Mouse (Mus musculus) liver, embryonic 12.5 days (tissue): ENCODE results near the gene Dnajc8. TPM values are rescaled to one million over a fixed set of nuclear protein-coding genes. Genes with fewer than 3 reads are reported as not detected.

Experiments used
- ATAC-seq: fragments of 200-750 bp; cut with Nextera tagmentation; 2 replicates; pipeline ENCODE4 v1.8.0; 2017; ENCODE audit warnings: moderate number of reproducible peaks, mild to moderate bottlenecking, moderate library complexity
- H3K27ac ChIP-seq: fragments of 300-500 bp; sonication (generic); 2 replicates; pipeline ENCODE4 v1.5.1; 2016; ENCODE audit warnings: mild to moderate bottlenecking
- H3K27me3 ChIP-seq: fragments of 300-500 bp; sonication (generic); replicated peaks from 2 replicates; pipeline ENCODE4 v1.6.1; 2016; ENCODE audit warnings: mild to moderate bottlenecking, moderate library complexity
- H3K36me3 ChIP-seq: fragments of 300-500 bp; sonication (generic); 2 replicates; pipeline ENCODE4 v1.6.1; 2016; ENCODE audit warnings: mild to moderate bottlenecking, moderate library complexity
- H3K4me1 ChIP-seq: fragments of 300-500 bp; sonication (generic); 2 replicates; pipeline ENCODE4 v1.6.1; 2016
- H3K4me2 ChIP-seq: fragments of 300-500 bp; sonication (generic); 2 replicates; pipeline ENCODE4 v1.6.1; 2016; ENCODE audit warnings: mild to moderate bottlenecking, moderate library complexity
- H3K4me3 ChIP-seq: fragments of 300-500 bp; sonication (generic); 2 replicates; pipeline ENCODE4 v1.5.1; 2016; ENCODE audit warnings: mild to moderate bottlenecking, moderate library complexity
- H3K9ac ChIP-seq: fragments of 300-500 bp; sonication (generic); 2 replicates; pipeline ENCODE4 v1.6.1; 2016; ENCODE audit warnings: mild to moderate bottlenecking, moderate library complexity
- H3K9me3 ChIP-seq: fragments of 300-500 bp; sonication (generic); replicated peaks from 2 replicates; pipeline ENCODE4 v1.6.1; 2016; ENCODE audit warnings: mild to moderate bottlenecking, moderate library complexity
- WGBS: fragments of 180-500 bp; shearing (Covaris S2); methylation state at CpG from one replicate; pipeline ENCODE4 v1.1.7; 2016; ENCODE audit not compliant: insufficient replicate concordance; 5-methylcytosine and 5-hydroxymethylcytosine counted together
- polyA plus RNA-seq: library from polyadenylated mRNA; unstranded; fragments of >200 nt; fragmentation: Nextera tagmentation; extraction: Ambion mirVana; gene quantifications from 2 replicates; pipeline ENCODE4 v1.2.1, GENCODE M21; 2016

Gene Dnajc8
- 143 and 148 TPM in 2 replicates for polyA plus RNA-seq

DNA sequence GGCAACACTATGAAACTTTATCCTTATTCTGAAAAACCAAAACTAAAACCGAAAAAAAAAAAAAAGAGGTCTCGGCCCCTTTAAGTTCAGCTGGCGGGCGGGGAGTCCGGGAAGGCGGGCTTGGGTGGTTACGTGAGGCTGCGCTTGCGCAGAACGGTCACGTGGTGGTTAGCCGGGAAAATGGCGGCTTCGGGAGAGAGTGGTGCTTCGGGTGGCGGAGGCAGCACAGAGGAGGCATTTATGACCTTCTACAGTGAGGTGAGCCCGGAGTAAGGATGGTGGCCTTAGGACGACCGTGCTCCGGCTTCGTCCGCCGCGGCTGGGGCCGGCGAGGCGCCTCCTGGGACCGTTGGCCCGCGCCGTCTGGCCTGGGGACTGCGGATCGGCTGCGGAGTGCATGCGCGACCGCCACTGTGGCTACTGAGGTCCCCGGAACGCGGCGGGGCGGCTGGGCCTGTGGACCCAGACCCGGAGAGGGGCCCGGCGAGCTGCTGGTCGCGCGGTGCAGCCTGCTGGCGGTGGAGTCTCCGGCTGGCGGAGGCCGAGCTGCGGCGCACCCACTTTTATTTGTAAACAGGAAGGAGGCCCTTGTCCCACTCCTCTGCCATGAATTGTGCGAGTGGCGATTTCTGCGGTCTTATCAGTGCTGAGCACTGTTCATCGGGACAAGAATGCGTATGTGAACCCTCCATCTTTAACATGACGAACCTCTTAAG is at the start of gene Dnajc8:
TSS of gene Dnajc8 (plus strand) at position 145 of the 716 bp plus-strand sequence.
- Histone ChIP-seq H3K9me3 (no peaks in the 10 kb centered on the region), H3K36me3 (peaks cover 51% of the 10 kb centered on the region), H3K27me3 (no peaks in the 10 kb centered on the region), H3K4me2 (peak within 1 kb of the TSS; percentile 88), H3K27ac (peak within 1 kb of the TSS; percentile 99), H3K4me1 (peaks cover 63% of the 10 kb centered on the region), H3K9ac (peak within 1 kb of the TSS; percentile 97), H3K4me3 (peak within 1 kb of the TSS; percentile 97)
- under 1% methylated on average over 55 of the region's 60 CpGs for WGBS
- peak; percentile 63 for ATAC-seq

DNA sequence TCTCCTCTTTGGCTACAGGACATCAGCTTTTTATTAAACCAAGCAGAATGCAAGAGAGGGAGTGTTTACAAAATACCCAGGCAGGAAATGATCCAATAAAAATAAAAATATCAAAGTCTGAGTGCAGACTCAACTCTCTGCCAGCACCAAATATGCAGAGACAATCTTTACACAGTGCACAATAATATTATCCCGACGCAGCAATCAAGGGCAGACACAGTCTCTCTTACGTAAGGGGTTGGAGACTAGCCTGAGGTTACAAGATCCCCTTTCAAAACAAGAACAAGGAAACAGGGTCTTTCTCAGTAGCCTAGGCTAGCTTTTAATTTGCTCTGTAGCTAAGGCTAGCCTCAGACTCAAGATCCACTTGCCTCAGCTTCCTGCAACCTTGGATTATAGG is 46.8 kb upstream of the Dnajc8 start:
- no peaks in the 10 kb centered on the region for H3K9me3 ChIP-seq
- H3K4me1 ChIP-seq, result peaks cover 17% of the 10 kb centered on the region
- ATAC-seq, result no peak
- H3K4me2 ChIP-seq, result no peak overlapping the region
- no peak overlapping the region for H3K27ac ChIP-seq
- H3K36me3 ChIP-seq, result peaks cover 15% of the 10 kb centered on the region
- 86% methylated on average over 3 of the region's 3 CpGs for WGBS
- H3K4me3 ChIP-seq, result no peak overlapping the region
- H3K9ac ChIP-seq, result no peak overlapping the region
- no peaks in the 10 kb centered on the region for H3K27me3 ChIP-seq

DNA sequence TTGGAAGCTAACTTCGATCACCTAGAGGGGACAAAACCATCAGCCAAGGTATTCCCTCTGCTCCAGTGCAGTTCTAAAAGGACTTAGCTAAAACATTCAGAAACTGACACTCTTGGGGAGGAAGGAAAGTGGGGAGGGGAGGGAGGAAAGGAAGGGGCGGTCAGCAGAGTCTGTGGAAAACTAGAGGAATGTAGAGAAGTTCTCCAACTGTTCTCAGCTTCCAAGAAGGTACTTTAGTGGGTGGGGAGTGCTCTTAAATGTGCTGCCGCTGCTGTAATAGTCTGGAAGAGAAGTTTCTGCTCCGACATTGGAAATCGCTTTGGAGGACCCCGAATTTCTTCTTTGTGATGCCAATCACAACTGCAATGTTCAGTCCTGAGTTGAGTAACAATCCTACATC is 46.4 kb upstream of the Dnajc8 start:
- ATAC-seq, result no peak
- 83% methylated on average over 6 of the region's 6 CpGs for WGBS
- H3K4me3 ChIP-seq, result no peak overlapping the region
- no peak overlapping the region for H3K9ac ChIP-seq
- no peaks in the 10 kb centered on the region for H3K9me3 ChIP-seq
- no peak overlapping the region for H3K27ac ChIP-seq
- H3K4me2 ChIP-seq, result no peak overlapping the region
- peaks cover 17% of the 10 kb centered on the region for H3K4me1 ChIP-seq
- peaks cover 20% of the 10 kb centered on the region for H3K36me3 ChIP-seq
- no peaks in the 10 kb centered on the region for H3K27me3 ChIP-seq

DNA sequence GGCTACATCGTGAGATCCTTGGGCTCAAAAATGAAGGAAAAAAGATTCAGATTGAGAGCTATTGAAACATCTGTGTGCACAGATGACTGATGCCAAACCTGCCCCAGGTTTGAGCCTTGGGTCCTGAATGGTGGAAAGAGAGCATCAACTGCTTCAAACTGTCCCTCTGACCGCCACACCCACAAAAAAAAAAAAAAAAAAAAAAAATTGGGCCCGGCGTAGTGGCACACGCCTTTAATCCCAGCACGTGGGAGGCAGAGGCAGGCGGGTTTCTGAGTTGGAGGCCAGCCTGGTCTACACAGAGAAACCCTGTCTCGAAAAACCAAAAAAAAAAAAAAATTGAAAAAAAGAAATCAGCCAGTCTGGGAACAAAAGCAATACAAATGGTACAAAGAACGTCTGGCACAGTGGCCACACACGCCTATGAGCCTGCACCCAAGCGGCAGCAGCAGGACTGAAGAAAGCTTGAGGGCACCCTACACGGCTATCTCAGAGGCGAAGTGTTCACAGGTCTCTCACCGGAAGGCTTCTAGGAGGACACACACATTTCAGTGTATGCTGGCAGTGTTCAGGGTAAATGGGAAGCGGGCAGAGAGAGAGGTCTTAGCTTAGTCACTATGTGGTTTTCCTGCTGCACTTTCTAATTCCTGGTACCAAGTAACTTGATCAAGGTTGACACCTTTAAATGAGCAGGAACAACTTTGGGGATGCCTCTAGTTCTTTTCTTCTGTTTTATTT is 44.9 kb upstream of the Dnajc8 start:
- H3K36me3 ChIP-seq, result peaks cover 33% of the 10 kb centered on the region
- no peak overlapping the region for H3K27ac ChIP-seq
- H3K4me2 ChIP-seq, result no peak overlapping the region
- no peaks in the 10 kb centered on the region for H3K9me3 ChIP-seq
- no peak overlapping the region for H3K9ac ChIP-seq
- ATAC-seq, result no peak
- no peaks in the 10 kb centered on the region for H3K27me3 ChIP-seq
- H3K4me1 ChIP-seq, result peaks cover 17% of the 10 kb centered on the region
- 61% methylated on average over 15 of the region's 15 CpGs for WGBS
- no peak overlapping the region for H3K4me3 ChIP-seq

DNA sequence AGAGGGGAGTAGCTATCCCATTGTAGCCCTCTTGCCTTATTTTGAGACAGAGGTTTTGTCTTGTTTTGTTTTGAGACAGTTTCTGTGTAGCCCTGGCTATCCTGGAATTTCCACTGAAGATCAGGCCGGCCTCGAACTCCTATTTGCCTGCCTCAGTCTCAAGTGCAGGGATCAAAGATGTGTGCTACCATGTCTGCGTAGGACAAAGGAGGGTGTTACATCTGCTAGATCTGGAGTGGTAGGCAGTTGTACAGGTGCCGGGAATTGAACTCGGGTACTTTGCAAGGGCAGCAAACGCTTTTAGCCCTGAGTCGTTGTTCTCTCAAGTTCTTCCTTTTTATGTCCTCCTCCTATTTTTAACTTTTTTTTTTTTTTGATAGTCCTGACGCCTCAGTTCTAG is 44.3 kb upstream of the Dnajc8 start:
- Histone ChIP-seq H3K4me3 (no peak overlapping the region), H3K9ac (no peak overlapping the region), H3K4me2 (no peak overlapping the region), H3K27me3 (no peaks in the 10 kb centered on the region), H3K36me3 (peaks cover 39% of the 10 kb centered on the region), H3K27ac (no peak overlapping the region), H3K4me1 (peaks cover 17% of the 10 kb centered on the region), H3K9me3 (no peaks in the 10 kb centered on the region)
- 79% methylated on average over 8 of the region's 8 CpGs for WGBS
- no peak for ATAC-seq

DNA sequence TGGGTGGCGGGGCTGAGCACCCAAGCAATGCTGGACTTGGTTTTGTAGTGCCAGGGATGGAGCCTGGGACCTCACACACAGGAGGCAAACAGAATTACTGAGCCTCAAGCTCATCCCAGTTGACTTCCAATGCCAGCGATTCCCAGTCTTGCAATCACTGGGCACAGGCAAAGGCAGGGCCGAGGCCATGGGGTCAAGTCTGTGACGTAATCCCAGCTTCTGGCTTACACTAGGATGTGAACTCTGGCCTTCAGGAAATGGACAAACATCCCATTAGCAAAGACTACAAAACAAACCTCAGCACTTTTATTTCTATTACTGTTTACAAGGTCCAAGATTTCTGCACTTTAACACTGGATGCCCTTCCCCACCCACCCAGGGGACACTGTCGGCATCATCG is 43.6 kb upstream of the Dnajc8 start:
- Histone ChIP-seq H3K27ac (peak overlapping the region; percentile 3; the same call in 1 of the 2 replicates), H3K4me2 (no peak overlapping the region), H3K36me3 (peaks cover 46% of the 10 kb centered on the region), H3K27me3 (no peaks in the 10 kb centered on the region), H3K9me3 (no peaks in the 10 kb centered on the region), H3K4me3 (no peak overlapping the region), H3K4me1 (peaks cover 17% of the 10 kb centered on the region), H3K9ac (no peak overlapping the region)
- WGBS, result 72% methylated on average over 6 of the region's 6 CpGs
- peak; percentile 50 for ATAC-seq

DNA sequence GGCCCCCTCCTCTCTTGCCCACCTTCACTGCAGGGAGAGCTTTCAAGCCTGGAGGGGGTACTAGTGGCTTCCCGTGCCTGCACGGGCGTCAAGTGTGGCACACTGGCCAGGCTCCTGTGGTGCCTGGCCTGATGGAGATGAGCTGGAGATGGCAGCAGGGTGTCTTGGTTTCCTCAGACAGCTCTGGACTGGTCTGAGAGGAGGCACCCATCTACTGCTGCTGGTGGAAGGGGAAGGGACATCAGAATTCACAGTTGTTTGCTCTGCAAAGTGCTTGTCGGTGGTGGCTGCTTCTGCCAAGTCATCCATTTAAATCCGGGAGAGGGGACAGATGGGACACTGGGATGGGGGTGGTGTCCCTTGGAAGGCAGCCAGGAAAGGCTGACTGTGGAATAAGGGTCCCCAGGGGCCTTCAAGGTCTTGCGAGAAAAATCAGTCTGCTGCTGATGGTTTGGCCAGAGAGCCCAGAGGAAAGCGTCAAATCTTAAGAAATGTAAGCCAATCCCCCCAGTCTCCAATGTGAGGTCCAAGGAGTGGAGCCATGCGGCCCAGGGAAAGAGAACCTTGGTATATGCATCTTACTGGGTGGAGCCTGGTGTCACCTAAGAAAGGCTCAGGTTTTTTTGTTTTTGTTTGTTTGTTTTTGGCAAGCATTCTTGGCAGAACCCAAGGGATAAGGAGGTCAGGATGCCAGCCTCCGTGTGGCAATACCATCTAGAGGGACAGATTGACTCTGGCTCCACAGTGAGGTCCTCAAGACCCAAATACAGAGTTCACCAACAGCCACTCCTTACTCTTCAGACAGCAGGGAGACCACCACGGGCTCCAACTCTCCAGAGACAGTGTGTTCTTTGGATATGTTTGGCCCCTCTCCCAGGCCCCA is 42.9 kb upstream of the Dnajc8 start:
- Histone ChIP-seq H3K9ac (no peak overlapping the region), H3K27me3 (no peaks in the 10 kb centered on the region), H3K4me2 (no peak overlapping the region), H3K4me3 (no peak overlapping the region), H3K9me3 (no peaks in the 10 kb centered on the region), H3K27ac (peak overlapping the region; percentile 3), H3K36me3 (peaks cover 53% of the 10 kb centered on the region), H3K4me1 (peaks cover 17% of the 10 kb centered on the region)
- peak; percentile 50; the same call in 1 of the 2 replicates for ATAC-seq
- WGBS, result 67% methylated on average over 10 of the region's 10 CpGs

DNA sequence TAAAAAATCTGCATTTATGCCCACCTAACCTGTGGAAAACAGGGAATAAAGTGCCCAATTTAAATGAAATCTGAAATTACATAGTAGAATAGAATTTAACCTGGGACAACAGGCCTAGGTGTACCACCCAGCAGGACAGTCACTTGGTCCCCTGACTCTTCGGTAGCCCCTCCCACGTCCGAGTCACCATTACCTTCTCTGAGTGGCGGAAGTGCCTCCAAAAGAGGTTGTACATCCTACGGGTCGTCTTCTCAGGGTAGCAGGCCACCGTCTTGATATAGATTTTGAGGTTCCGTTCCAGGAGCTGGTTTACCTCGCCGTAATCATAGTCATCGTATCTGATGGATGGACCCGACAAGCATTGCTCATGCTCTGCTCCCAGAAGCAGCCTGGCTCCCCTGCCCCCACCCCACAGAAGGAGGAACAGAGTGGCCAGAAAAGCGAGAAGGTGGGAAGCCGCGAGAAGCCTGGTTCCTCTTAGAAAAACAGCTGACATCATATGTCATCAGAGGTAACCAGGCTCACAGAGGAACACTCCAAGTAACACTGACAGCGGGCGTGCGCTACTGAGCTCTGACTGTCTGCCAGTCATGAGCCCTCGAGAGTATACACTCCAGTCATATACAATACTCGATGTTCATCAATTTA is 41.0 kb upstream of the Dnajc8 start:
- Histone ChIP-seq H3K4me1 (peaks cover 23% of the 10 kb centered on the region), H3K4me3 (no peak overlapping the region), H3K9me3 (no peaks in the 10 kb centered on the region), H3K27ac (no peak overlapping the region), H3K27me3 (no peaks in the 10 kb centered on the region), H3K4me2 (no peak overlapping the region), H3K36me3 (peaks cover 72% of the 10 kb centered on the region), H3K9ac (no peak overlapping the region)
- 64% methylated on average over 20 of the region's 20 CpGs for WGBS
- ATAC-seq, result no peak

DNA sequence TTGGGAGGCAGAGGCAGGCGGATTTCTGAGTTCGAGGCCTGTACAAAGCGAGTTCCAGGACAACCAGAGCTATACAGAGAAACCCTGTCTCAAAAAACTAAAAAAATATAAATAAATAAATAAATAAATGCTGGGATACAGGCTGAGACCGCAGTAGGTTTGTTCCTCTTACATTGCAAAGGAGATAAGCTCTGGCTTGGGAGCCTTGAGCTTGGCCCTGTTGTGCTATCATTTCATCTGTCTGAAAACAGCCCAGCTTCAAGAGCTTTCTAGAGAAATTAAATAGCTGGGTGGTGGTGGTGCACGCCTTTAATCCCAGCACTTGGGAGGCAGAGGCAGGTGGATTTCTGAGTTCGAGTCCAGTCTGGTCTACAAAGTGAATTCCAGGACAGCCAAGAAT is 33.7 kb upstream of the Dnajc8 start:
- Histone ChIP-seq H3K27ac (no peak overlapping the region), H3K4me3 (no peak overlapping the region), H3K4me2 (no peak overlapping the region), H3K9ac (no peak overlapping the region), H3K4me1 (peaks cover 55% of the 10 kb centered on the region), H3K36me3 (peaks cover 45% of the 10 kb centered on the region), H3K27me3 (no peaks in the 10 kb centered on the region), H3K9me3 (no peaks in the 10 kb centered on the region)
- ATAC-seq, result no peak
- 73% methylated on average over 6 of the region's 6 CpGs for WGBS

DNA sequence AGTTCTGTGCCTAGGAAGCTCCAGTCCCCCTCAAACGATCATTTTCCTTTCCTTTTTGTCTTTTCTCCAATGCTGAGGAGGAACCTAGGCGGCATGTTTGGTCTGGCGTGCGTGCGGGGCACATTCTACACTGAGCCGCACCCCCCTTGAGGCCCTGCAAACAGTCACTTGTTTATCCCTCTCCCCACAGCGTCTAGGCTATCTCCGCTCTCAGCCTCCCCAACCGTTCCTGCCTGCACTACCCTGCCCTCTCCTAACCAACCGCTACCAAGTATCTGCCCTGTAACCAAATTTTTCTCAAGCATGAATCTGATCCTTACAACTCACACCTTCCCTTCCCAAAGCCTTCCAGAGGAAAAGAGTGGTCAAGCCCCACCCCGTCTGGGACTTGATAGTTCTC is 32.0 kb upstream of the Dnajc8 start:
- H3K27me3 ChIP-seq, result no peaks in the 10 kb centered on the region
- H3K4me1 ChIP-seq, result peaks cover 72% of the 10 kb centered on the region
- H3K4me3 ChIP-seq, result 0 out of 2 replicates have a peak overlapping the region, but pooled peaks have one; percentile 12
- peak overlapping the region; percentile 63 for H3K27ac ChIP-seq
- peak; percentile 84 for ATAC-seq
- peak overlapping the region; percentile 40 for H3K4me2 ChIP-seq
- H3K9ac ChIP-seq, result peak overlapping the region; percentile 1; the same call in 1 of the 2 replicates
- peaks cover 28% of the 10 kb centered on the region for H3K36me3 ChIP-seq
- 27% methylated on average over 11 of the region's 11 CpGs for WGBS
- H3K9me3 ChIP-seq, result no peaks in the 10 kb centered on the region

DNA sequence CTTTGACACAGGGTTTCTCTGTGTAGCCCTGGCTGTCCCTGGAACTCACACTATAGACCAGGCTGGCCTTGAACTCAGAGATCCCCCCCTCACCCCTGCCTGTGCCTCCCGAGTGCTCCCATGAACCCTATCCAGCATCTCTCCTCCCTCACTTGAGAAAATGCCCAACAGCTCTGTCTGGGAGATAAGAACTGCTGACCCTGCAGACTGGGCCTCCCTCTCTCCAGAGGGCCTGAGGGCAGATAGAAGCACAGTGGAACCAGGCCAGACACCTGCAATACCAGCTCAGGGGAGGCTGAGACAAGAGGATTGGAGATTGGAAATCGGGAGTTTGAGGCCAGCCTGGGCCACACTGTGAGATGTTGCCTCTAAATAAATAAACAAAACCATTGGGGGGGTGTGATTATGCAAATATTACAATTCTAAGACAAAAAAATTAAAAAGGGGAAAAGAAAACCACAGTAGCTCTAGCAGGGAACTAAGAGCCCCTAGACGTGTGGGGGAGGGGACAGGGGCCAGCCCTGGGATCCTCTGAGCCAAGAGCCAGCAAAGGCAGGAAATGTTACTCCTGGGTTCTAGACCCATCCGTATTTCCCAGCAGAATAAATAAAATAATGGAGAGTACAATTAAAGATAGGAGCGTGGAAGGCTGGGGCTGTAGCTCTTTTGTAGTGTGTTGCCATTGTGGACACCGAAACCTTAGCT is 30.2 kb upstream of the Dnajc8 start:
- Histone ChIP-seq H3K4me3 (no peak overlapping the region), H3K4me2 (peak overlapping the region; percentile 49)
- ATAC-seq, result peak; percentile 67

More for the DNA sequence above, 30.2 kb upstream of the Dnajc8 start:
- no peaks in the 10 kb centered on the region for H3K9me3 ChIP-seq
- H3K36me3 ChIP-seq, result peaks cover 12% of the 10 kb centered on the region
- peak overlapping the region; percentile 48; the same call in 1 of the 2 replicates for H3K9ac ChIP-seq
- H3K27ac ChIP-seq, result peak overlapping the region; percentile 75
- WGBS, result 43% methylated on average over 6 of the region's 6 CpGs
- peaks cover 79% of the 10 kb centered on the region for H3K4me1 ChIP-seq
- no peaks in the 10 kb centered on the region for H3K27me3 ChIP-seq
